Mouse (Mus musculus) brain, embryonic 14.5 days (tissue): ENCODE measurements at regions not wholly inside any gene's neighbourhood (a gene's known extent, or its start where the extent isn't known, plus 50 kb on each side); places are given as distances from the start of the nearest gene placed in this dataset.

ENCODE experiments used
- CTCF ChIP-seq: fragments of 200-500 bp; IDR thresholded peaks from 2 replicates; pipeline ENCODE4 v1.5.1; 2012; ENCODE audit warnings: inconsistent platforms, mild to moderate bottlenecking, moderate library complexity, borderline replicate concordance; ENCODE audit not compliant: insufficient read depth, insufficient read length; ENCODE audit errors: extremely low read depth
- POLR2A ChIP-seq: fragments of 200-500 bp; IDR thresholded peaks from 2 replicates; pipeline ENCODE4 v1.6.1; 2012; ENCODE audit warnings: mild to moderate bottlenecking, inconsistent platforms, borderline replicate concordance; ENCODE audit not compliant: poor library complexity, insufficient read depth, insufficient read length, severe bottlenecking; ENCODE audit errors: extremely low read depth

- TF ChIP-seq POLR2A (no peak), CTCF (no peak)
These were observed 172.6 kb downstream of the Med10 start for GRCm38 (mm10) chr13:69974835-69975234.
